8 mouse cellular contexts compared by ENCODE assay signal in the genomic region with DNA sequence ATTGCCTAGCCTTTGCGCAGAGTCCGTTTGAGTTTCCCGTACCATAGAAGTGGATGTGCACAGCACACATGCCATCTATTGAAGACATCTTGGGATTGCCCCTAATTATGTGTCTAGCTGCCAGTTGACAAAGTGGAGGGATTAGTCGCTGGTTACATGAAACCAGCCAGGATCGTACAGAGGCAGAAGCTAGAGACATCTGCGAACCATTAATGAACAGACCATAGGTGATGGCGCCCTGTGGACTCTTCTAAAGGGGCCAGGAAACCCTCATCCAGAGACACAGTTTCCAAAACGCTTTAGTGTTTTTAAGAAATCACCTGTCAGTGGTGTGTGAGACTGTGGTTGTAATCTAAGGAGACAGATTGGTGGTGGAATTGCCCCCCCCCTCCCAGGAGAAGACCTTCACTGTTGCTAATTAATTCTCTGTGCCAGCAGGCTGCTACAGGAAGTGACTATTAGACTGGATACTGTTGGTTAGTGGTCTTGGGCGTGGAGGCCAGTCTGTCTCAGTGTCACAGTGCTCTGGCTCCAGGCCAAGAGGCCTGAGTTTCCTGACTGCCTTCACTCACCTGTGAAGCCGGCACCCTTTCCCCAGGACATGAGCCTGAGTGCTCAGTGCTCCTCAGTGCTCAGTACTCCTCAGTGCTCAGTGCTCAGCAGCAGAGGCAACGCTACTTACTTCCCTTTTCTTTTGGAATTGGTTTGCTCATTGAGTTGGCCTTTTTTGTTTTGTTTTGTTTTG. TPM values are rescaled to one million over a fixed set of nuclear protein-coding genes. Genes with fewer than 3 reads are reported as not detected.
DNase-seq lines count a peak whose midpoint lies in the region; ATAC-seq and TF ChIP-seq lines count a peak whose summit lies in the region.
"Had no signal": no experiment of that assay in that cellular context is flagged by ENCODE, and none has a peak within 500 bp of the region (broad histone marks: within the 10 kb centered on the region; RNA-seq: fewer than 3 reads in every experiment).

No protein-coding gene starts in this region.

- no peaks in the 10 kb centered on the region for H3K27me3 ChIP-seq in midbrain, embryonic 14.5 days (ENCODE audit: control insufficient read depth, insufficient read depth, low read length)
- no peaks in the 10 kb centered on the region for H3K27me3 ChIP-seq in midbrain, postnatal 0 days (ENCODE audit: insufficient read depth, low read length)
- H3K27me3 ChIP-seq in embryonic facial prominence, embryonic 11.5 days (ENCODE audit: control insufficient read depth, insufficient read depth, low read length), result no peaks in the 10 kb centered on the region
- H3K27me3 ChIP-seq in splenic B cell, adult 2 months (ENCODE audit: control insufficient read depth, insufficient read depth, low read length, poor library complexity, severe bottlenecking), result no peaks in the 10 kb centered on the region

- H3K9ac ChIP-seq in midbrain, embryonic 14.5 days (replicated peaks; ENCODE audit: low read length), result 0 out of 2 replicates have a peak overlapping the region, but pooled peaks have one; percentile 1
- H3K9ac ChIP-seq in midbrain, postnatal 0 days (replicated peaks; ENCODE audit: low read length, poor library complexity, severe bottlenecking), result no peak overlapping the region
- H3K9ac ChIP-seq in embryonic facial prominence, embryonic 11.5 days (replicated peaks; ENCODE audit: low read length), result no peak overlapping the region
- H3K9ac ChIP-seq: liver, embryonic 14.5 days had no signal

- peaks cover 12% of the 10 kb centered on the region; the same call in 1 of the 2 replicates for H3K36me3 ChIP-seq in midbrain, embryonic 14.5 days (ENCODE audit: control insufficient read depth, insufficient read depth, low read length)
- H3K36me3 ChIP-seq in midbrain, postnatal 0 days (ENCODE audit: insufficient read depth, low read length), result peaks cover 5% of the 10 kb centered on the region; the same call in 1 of the 2 replicates
- no peaks in the 10 kb centered on the region for H3K36me3 ChIP-seq in embryonic facial prominence, embryonic 11.5 days (replicated peaks; ENCODE audit: control insufficient read depth, insufficient read depth, low read depth, low read length)
- H3K36me3 ChIP-seq in splenic B cell, adult 2 months (ENCODE audit: control insufficient read depth, insufficient read depth, low read length, poor library complexity, severe bottlenecking), result no peaks in the 10 kb centered on the region; the same call in 1 of the 2 replicates

- H3K4me3 ChIP-seq in midbrain, embryonic 14.5 days (replicated peaks; ENCODE audit: low read depth, low read length), result no peak overlapping the region
- H3K4me3 ChIP-seq in midbrain, postnatal 0 days (ENCODE audit: low read depth, low read length), result no peak overlapping the region
- H3K4me3 ChIP-seq in embryonic facial prominence, embryonic 11.5 days (ENCODE audit: low read depth, low read length), result no peak overlapping the region

- DNase-seq in midbrain, embryonic 14.5 days, result no peak
- no peak for DNase-seq in midbrain, postnatal 0 days (ENCODE audit: low spot score)
- DNase-seq in embryonic facial prominence, embryonic 11.5 days (ENCODE audit: low spot score), result peak; percentile 76
- peak; percentile 57 to 69 for DNase-seq in kidney, postnatal 4 days
- DNase-seq in splenic B cell, adult 2 months (ENCODE audit: low read depth, low spot score), result peak; percentile 67
- no peak for DNase-seq in urinary bladder, adult 18-20 months (ENCODE audit: low spot score in 2 of 2)
- no peak for DNase-seq in thymus, adult 18-20 months

- TF ChIP-seq CTCF in midbrain, postnatal 0 days (IDR thresholded peaks at IDR 0.05), result no peak

- peaks cover 11% of the 10 kb centered on the region; the same call in 1 of the 2 replicates for H3K4me1 ChIP-seq in midbrain, embryonic 14.5 days (ENCODE audit: control insufficient read depth, insufficient read depth, low read length)
- H3K4me1 ChIP-seq in midbrain, postnatal 0 days (ENCODE audit: insufficient read depth, low read length), result peaks cover 5% of the 10 kb centered on the region; the same call in 1 of the 2 replicates
- H3K4me1 ChIP-seq in embryonic facial prominence, embryonic 11.5 days (ENCODE audit: control insufficient read depth, insufficient read depth, low read length), result peaks cover 3% of the 10 kb centered on the region

- 78% methylated on average over 11 of the region's 11 CpGs for WGBS in midbrain, embryonic 14.5 days
- 67% methylated on average over 11 of the region's 11 CpGs for WGBS in midbrain, postnatal 0 days
- 24% methylated on average over 11 of the region's 11 CpGs for WGBS in embryonic facial prominence, embryonic 11.5 days

- no peak overlapping the region for H3K4me2 ChIP-seq in midbrain, embryonic 14.5 days (ENCODE audit: low read length)
- H3K4me2 ChIP-seq in midbrain, postnatal 0 days (ENCODE audit: low read depth, low read length, poor library complexity, severe bottlenecking), result no peak overlapping the region
- H3K4me2 ChIP-seq in embryonic facial prominence, embryonic 11.5 days (ENCODE audit: low read depth, low read length), result no peak overlapping the region

- H3K9me3 ChIP-seq in midbrain, embryonic 14.5 days (ENCODE audit: control insufficient read depth, low read length), result no peaks in the 10 kb centered on the region
- H3K9me3 ChIP-seq in midbrain, postnatal 0 days (ENCODE audit: low read length), result no peaks in the 10 kb centered on the region
- no peaks in the 10 kb centered on the region for H3K9me3 ChIP-seq in embryonic facial prominence, embryonic 11.5 days (replicated peaks; ENCODE audit: control insufficient read depth, low read length)

- no peak for ATAC-seq in midbrain, embryonic 14.5 days (ENCODE audit: low FRiP score, low TSS enrichment)
- ATAC-seq in midbrain, postnatal 0 days (ENCODE audit: low FRiP score), result no peak
- no peak for ATAC-seq in embryonic facial prominence, embryonic 11.5 days (replicated peaks; ENCODE audit: insufficient number of reproducible peaks, low FRiP score, low TSS enrichment, low read depth)

- no peak overlapping the region for H3K27ac ChIP-seq in midbrain, embryonic 14.5 days (replicated peaks; ENCODE audit: low read depth, low read length)
- H3K27ac ChIP-seq in midbrain, postnatal 0 days (ENCODE audit: low read depth, low read length), result no peak overlapping the region
- H3K27ac ChIP-seq in embryonic facial prominence, embryonic 11.5 days (replicated peaks; ENCODE audit: low read depth, low read length), result peak overlapping the region; percentile 9; the same call in 1 of the 2 replicates
- H3K27ac ChIP-seq: liver, embryonic 14.5 days had no signal

RNA-seq across cellular contexts. Expression of gene Capzb, which starts 37.8 kb away (rescaled TPM):
- polyA plus RNA-seq in midbrain, embryonic 14.5 days (2014; fragmentation: Nextera tagmentation; extraction: Ambion mirVana), result 250 and 281 TPM in 2 replicates
- total RNA-seq in midbrain, postnatal 0 days (2014; rRNA removed), result 84.0 and 108 TPM in 2 replicates
- polyA plus RNA-seq in midbrain, postnatal 0 days (2015; fragmentation: Nextera tagmentation; extraction: Ambion mirVana), result 308 and 309 TPM in 2 replicates
- polyA plus RNA-seq in embryonic facial prominence, embryonic 11.5 days (2014; fragmentation: Nextera tagmentation; extraction: Ambion mirVana), result 314 and 316 TPM in 2 replicates

Comparison
In these comparisons a context has a peak if more than half of its experiments do, and no peak if none do; other contexts are left out.
1. DNase-seq: peak in embryonic facial prominence, embryonic 11.5 days (single experiment), kidney, postnatal 4 days (2 of 2) and splenic B cell, adult 2 months (single experiment); none in midbrain, embryonic 14.5 days (single experiment), midbrain, postnatal 0 days (single experiment), urinary bladder, adult 18-20 months (0 of 2) and thymus, adult 18-20 months (0 of 2).